Mouse (Mus musculus): ENCODE data around the gene Cxcr2. TPM values are rescaled to one million over a fixed set of nuclear protein-coding genes. Genes with fewer than 3 reads are reported as not detected.

Cxcr2 gene
- polyA plus RNA-seq, 1 experiment from 2014 or later, result 0.41 TPM

GRCm38 (mm10) chr1:74132011-74132410 is 21.8 kb upstream of the Cxcr2 start:
- no peaks in the 10 kb centered on the region for H3K27me3 ChIP-seq (ENCODE audit: control insufficient read depth, insufficient read depth, low read length)
- no peaks in the 10 kb centered on the region for H3K36me3 ChIP-seq (ENCODE audit: control insufficient read depth, insufficient read depth)
- no peak overlapping the region for H3K9ac ChIP-seq (ENCODE audit: low read length)
- H3K4me2 ChIP-seq (ENCODE audit: low read depth, low read length), result no peak overlapping the region
- H3K9me3 ChIP-seq (replicated peaks; ENCODE audit: control insufficient read depth, low read length), result no peaks in the 10 kb centered on the region
- H3K27ac ChIP-seq (ENCODE audit: low read length), result no peak overlapping the region
- no peaks in the 10 kb centered on the region for H3K4me1 ChIP-seq (ENCODE audit: control insufficient read depth, insufficient read depth, low read length)
- ATAC-seq (replicated peaks; ENCODE audit: extremely low read depth, insufficient read depth, low FRiP score), result no peak
- 70% methylated on average over 3 of the region's 3 CpGs for WGBS
- no peak overlapping the region for H3K4me3 ChIP-seq (ENCODE audit: low read length)

GRCm38 (mm10) chr1:74133954-74134353 is 19.8 kb upstream of the Cxcr2 start:
- ATAC-seq (replicated peaks; ENCODE audit: extremely low read depth, insufficient read depth, low FRiP score), result no peak
- 74% methylated on average over 6 of the region's 6 CpGs for WGBS
- H3K4me3 ChIP-seq (ENCODE audit: low read length), result no peak overlapping the region
- H3K4me2 ChIP-seq (ENCODE audit: low read depth, low read length), result no peak overlapping the region
- no peaks in the 10 kb centered on the region for H3K4me1 ChIP-seq (ENCODE audit: control insufficient read depth, insufficient read depth, low read length)
- H3K9ac ChIP-seq (ENCODE audit: low read length), result no peak overlapping the region
- no peak overlapping the region for H3K27ac ChIP-seq (ENCODE audit: low read length)
- H3K27me3 ChIP-seq (ENCODE audit: control insufficient read depth, insufficient read depth, low read length), result no peaks in the 10 kb centered on the region
- no peaks in the 10 kb centered on the region for H3K9me3 ChIP-seq (replicated peaks; ENCODE audit: control insufficient read depth, low read length)
- H3K36me3 ChIP-seq (ENCODE audit: control insufficient read depth, insufficient read depth), result no peaks in the 10 kb centered on the region

- H3K4me3 ChIP-seq (ENCODE audit: low read length), result no peak overlapping the region
- no peaks in the 10 kb centered on the region for H3K9me3 ChIP-seq (replicated peaks; ENCODE audit: control insufficient read depth, low read length)
- no peak for ATAC-seq (replicated peaks; ENCODE audit: extremely low read depth, insufficient read depth, low FRiP score)
- H3K36me3 ChIP-seq (ENCODE audit: control insufficient read depth, insufficient read depth), result no peaks in the 10 kb centered on the region
- H3K27me3 ChIP-seq (ENCODE audit: control insufficient read depth, insufficient read depth, low read length), result no peaks in the 10 kb centered on the region
- no peaks in the 10 kb centered on the region for H3K4me1 ChIP-seq (ENCODE audit: control insufficient read depth, insufficient read depth, low read length)
- H3K4me2 ChIP-seq (ENCODE audit: low read depth, low read length), result no peak overlapping the region
- no peak overlapping the region for H3K27ac ChIP-seq (ENCODE audit: low read length)
- no peak overlapping the region for H3K9ac ChIP-seq (ENCODE audit: low read length)
- 50% methylated on average over 6 of the region's 6 CpGs for WGBS
These were observed 18.4 kb upstream of the Cxcr2 start for GRCm38 (mm10) chr1:74135326-74135950.

- Histone ChIP-seq H3K36me3 (ENCODE audit: control insufficient read depth, insufficient read depth) (no peaks in the 10 kb centered on the region), H3K9me3 (replicated peaks; ENCODE audit: control insufficient read depth, low read length) (no peaks in the 10 kb centered on the region), H3K4me2 (ENCODE audit: low read depth, low read length) (no peak overlapping the region), H3K4me1 (ENCODE audit: control insufficient read depth, insufficient read depth, low read length) (peaks cover 3% of the 10 kb centered on the region; the same call in 1 of the 2 replicates), H3K27me3 (ENCODE audit: control insufficient read depth, insufficient read depth, low read length) (no peaks in the 10 kb centered on the region), H3K9ac (ENCODE audit: low read length) (no peak overlapping the region), H3K27ac (ENCODE audit: low read length) (no peak overlapping the region), H3K4me3 (ENCODE audit: low read length) (no peak overlapping the region)
- WGBS, result 49% methylated on average over 3 of the region's 3 CpGs
- no peak for ATAC-seq (replicated peaks; ENCODE audit: extremely low read depth, insufficient read depth, low FRiP score)
These were observed 14.4 kb upstream of the Cxcr2 start for GRCm38 (mm10) chr1:74139415-74139814.

GRCm38 (mm10) chr1:74141781-74142180 is 12.0 kb upstream of the Cxcr2 start:
- Histone ChIP-seq H3K36me3 (ENCODE audit: control insufficient read depth, insufficient read depth) (no peaks in the 10 kb centered on the region), H3K4me1 (ENCODE audit: control insufficient read depth, insufficient read depth, low read length) (peaks cover 3% of the 10 kb centered on the region), H3K4me2 (ENCODE audit: low read depth, low read length) (no peak overlapping the region), H3K4me3 (ENCODE audit: low read length) (no peak overlapping the region), H3K27ac (ENCODE audit: low read length) (no peak overlapping the region), H3K9me3 (replicated peaks; ENCODE audit: control insufficient read depth, low read length) (no peaks in the 10 kb centered on the region), H3K9ac (ENCODE audit: low read length) (no peak overlapping the region), H3K27me3 (ENCODE audit: control insufficient read depth, insufficient read depth, low read length) (no peaks in the 10 kb centered on the region)
- WGBS, result 73% methylated on average over 8 of the region's 8 CpGs
- no peak for ATAC-seq (replicated peaks; ENCODE audit: extremely low read depth, insufficient read depth, low FRiP score)

GRCm38 (mm10) chr1:74149106-74149885 is 4.5 kb upstream of the Cxcr2 start:
- Histone ChIP-seq H3K27ac (ENCODE audit: low read length) (no peak overlapping the region), H3K4me1 (ENCODE audit: control insufficient read depth, insufficient read depth, low read length) (peaks cover 11% of the 10 kb centered on the region), H3K27me3 (ENCODE audit: control insufficient read depth, insufficient read depth, low read length) (no peaks in the 10 kb centered on the region), H3K36me3 (ENCODE audit: control insufficient read depth, insufficient read depth) (no peaks in the 10 kb centered on the region), H3K4me3 (ENCODE audit: low read length) (no peak overlapping the region), H3K9ac (ENCODE audit: low read length) (no peak overlapping the region), H3K4me2 (ENCODE audit: low read depth, low read length) (no peak overlapping the region), H3K9me3 (replicated peaks; ENCODE audit: control insufficient read depth, low read length) (no peaks in the 10 kb centered on the region)
- ATAC-seq (replicated peaks; ENCODE audit: extremely low read depth, insufficient read depth, low FRiP score), result no peak
- 79% methylated on average over 6 of the region's 6 CpGs for WGBS

GRCm38 (mm10) chr1:74150101-74150500 is 3.7 kb upstream of the Cxcr2 start:
- peaks cover 11% of the 10 kb centered on the region for H3K4me1 ChIP-seq (ENCODE audit: control insufficient read depth, insufficient read depth, low read length)
- H3K9me3 ChIP-seq (replicated peaks; ENCODE audit: control insufficient read depth, low read length), result no peaks in the 10 kb centered on the region
- H3K27me3 ChIP-seq (ENCODE audit: control insufficient read depth, insufficient read depth, low read length), result no peaks in the 10 kb centered on the region
- no peak overlapping the region for H3K27ac ChIP-seq (ENCODE audit: low read length)
- 70% methylated on average over 3 of the region's 3 CpGs for WGBS
- no peak for ATAC-seq (replicated peaks; ENCODE audit: extremely low read depth, insufficient read depth, low FRiP score)
- H3K36me3 ChIP-seq (ENCODE audit: control insufficient read depth, insufficient read depth), result no peaks in the 10 kb centered on the region
- no peak overlapping the region for H3K4me3 ChIP-seq (ENCODE audit: low read length)
- H3K4me2 ChIP-seq (ENCODE audit: low read depth, low read length), result no peak overlapping the region
- no peak overlapping the region for H3K9ac ChIP-seq (ENCODE audit: low read length)

GRCm38 (mm10) chr1:74151091-74151490 is 2.7 kb upstream of the Cxcr2 start:
- no peak overlapping the region for H3K27ac ChIP-seq (ENCODE audit: low read length)
- no peak overlapping the region for H3K4me3 ChIP-seq (ENCODE audit: low read length)
- peaks cover 11% of the 10 kb centered on the region for H3K4me1 ChIP-seq (ENCODE audit: control insufficient read depth, insufficient read depth, low read length)
- no peaks in the 10 kb centered on the region for H3K9me3 ChIP-seq (replicated peaks; ENCODE audit: control insufficient read depth, low read length)
- no peak overlapping the region for H3K4me2 ChIP-seq (ENCODE audit: low read depth, low read length)
- no peaks in the 10 kb centered on the region for H3K27me3 ChIP-seq (ENCODE audit: control insufficient read depth, insufficient read depth, low read length)
- ATAC-seq (replicated peaks; ENCODE audit: extremely low read depth, insufficient read depth, low FRiP score), result no peak
- H3K36me3 ChIP-seq (ENCODE audit: control insufficient read depth, insufficient read depth), result no peaks in the 10 kb centered on the region
- WGBS, result 49% methylated on average over 3 of the region's 3 CpGs
- H3K9ac ChIP-seq (ENCODE audit: low read length), result no peak overlapping the region

GRCm38 (mm10) chr1:74155435-74156012 is 1.7 kb downstream of the Cxcr2 start:
- 74% methylated on average over 6 of the region's 6 CpGs for WGBS
- no peak for ATAC-seq (replicated peaks; ENCODE audit: extremely low read depth, insufficient read depth, low FRiP score)
- Histone ChIP-seq H3K4me1 (ENCODE audit: control insufficient read depth, insufficient read depth, low read length) (peaks cover 10% of the 10 kb centered on the region), H3K27ac (ENCODE audit: low read length) (no peak overlapping the region), H3K4me3 (ENCODE audit: low read length) (no peak overlapping the region), H3K9ac (ENCODE audit: low read length) (no peak overlapping the region), H3K27me3 (ENCODE audit: control insufficient read depth, insufficient read depth, low read length) (no peaks in the 10 kb centered on the region), H3K36me3 (ENCODE audit: control insufficient read depth, insufficient read depth) (no peaks in the 10 kb centered on the region), H3K9me3 (replicated peaks; ENCODE audit: control insufficient read depth, low read length) (no peaks in the 10 kb centered on the region), H3K4me2 (ENCODE audit: low read depth, low read length) (no peak overlapping the region)
